Mouse (Mus musculus): ENCODE data around the gene Idua. TPM values are rescaled to one million over a fixed set of nuclear protein-coding genes. Genes with fewer than 3 reads are reported as not detected.

Gene Idua
- polyA plus RNA-seq, 1 experiment from 2014 or later: 12.3 TPM

GRCm38 (mm10) chr5:108675251-108675816 is 15.2 kb downstream of the Idua start, which contains the start of gene Slc26a1:
Slc26a1 (minus strand) TSS chr5:108675569.
- Histone ChIP-seq H3K4me3 (ENCODE audit: low read depth, low read length) (no peak within 1 kb of the TSS), H3K9ac (no peak within 1 kb of the TSS), H3K27ac (ENCODE audit: low read depth) (no peak within 1 kb of the TSS), H3K4me1 (ENCODE audit: insufficient read depth) (0 out of 2 replicates have a peak, but pooled peaks cover 6% of the 10 kb centered on the region), H3K4me2 (no peak within 1 kb of the TSS; the same call in 1 of the 2 replicates), H3K27me3 (ENCODE audit: insufficient read depth, low read length) (no peaks in the 10 kb centered on the region), H3K9me3 (ENCODE audit: low read depth, low read length) (no peaks in the 10 kb centered on the region), H3K36me3 (ENCODE audit: insufficient read depth) (peaks cover 21% of the 10 kb centered on the region)
- ATAC-seq (ENCODE audit: insufficient read depth) (no peak), DNase-seq (no peak)
- TF ChIP-seq CTCF (IDR thresholded peaks at IDR 0.05; ENCODE audit: low read depth): no peak
- 62% methylated on average over 9 of the region's 9 CpGs for WGBS

- 0 out of 2 replicates have a peak, but pooled peaks cover 6% of the 10 kb centered on the region for H3K4me1 ChIP-seq (ENCODE audit: insufficient read depth)
- H3K4me2 ChIP-seq: peak overlapping the region; percentile 70
- H3K9me3 ChIP-seq (ENCODE audit: low read depth, low read length): no peaks in the 10 kb centered on the region
- peaks cover 11% of the 10 kb centered on the region for H3K36me3 ChIP-seq (ENCODE audit: insufficient read depth)
- peak; percentile 55; the same call in 1 of the 2 replicates for ATAC-seq (ENCODE audit: insufficient read depth)
- peak; percentile 26 for DNase-seq
- 13% methylated on average over 5 of the region's 5 CpGs for WGBS
- TF ChIP-seq CTCF (IDR thresholded peaks at IDR 0.05; ENCODE audit: low read depth): 0 out of 2 replicates have a peak, but pooled peaks have one; percentile 14
- peak overlapping the region; percentile 52 for H3K9ac ChIP-seq
- no peaks in the 10 kb centered on the region for H3K27me3 ChIP-seq (ENCODE audit: insufficient read depth, low read length)
- peak overlapping the region; percentile 83 for H3K27ac ChIP-seq (ENCODE audit: low read depth)
- H3K4me3 ChIP-seq (ENCODE audit: low read depth, low read length): peak overlapping the region; percentile 30
These were observed 16.8 kb downstream of the Idua start for GRCm38 (mm10) chr5:108676772-108677498.

- Histone ChIP-seq H3K27me3 (ENCODE audit: insufficient read depth, low read length) (no peaks in the 10 kb centered on the region), H3K27ac (ENCODE audit: low read depth) (peak overlapping the region; percentile 83), H3K36me3 (ENCODE audit: insufficient read depth) (peaks cover 4% of the 10 kb centered on the region; the same call in 1 of the 2 replicates), H3K9me3 (ENCODE audit: low read depth, low read length) (no peaks in the 10 kb centered on the region), H3K9ac (peak overlapping the region; percentile 52), H3K4me2 (peak overlapping the region; percentile 70), H3K4me1 (ENCODE audit: insufficient read depth) (0 out of 2 replicates have a peak, but pooled peaks cover 6% of the 10 kb centered on the region), H3K4me3 (ENCODE audit: low read depth, low read length) (peak overlapping the region; percentile 30)
- ATAC-seq (ENCODE audit: insufficient read depth) (peak; percentile 88), DNase-seq (peak; percentile 81)
- WGBS: 3% methylated on average over 25 of the region's 25 CpGs
- no peak for TF ChIP-seq CTCF (IDR thresholded peaks at IDR 0.05; ENCODE audit: low read depth)
These were observed 17.6 kb downstream of the Idua start for GRCm38 (mm10) chr5:108677605-108678295.

- H3K27me3 ChIP-seq (ENCODE audit: insufficient read depth, low read length): no peaks in the 10 kb centered on the region
- H3K4me3 ChIP-seq (ENCODE audit: low read depth, low read length): no peak overlapping the region
- WGBS: 86% methylated on average over 6 of the region's 6 CpGs
- no peaks in the 10 kb centered on the region for H3K9me3 ChIP-seq (ENCODE audit: low read depth, low read length)
- H3K4me2 ChIP-seq: no peak overlapping the region
- 0 out of 2 replicates have a peak, but pooled peaks cover 6% of the 10 kb centered on the region for H3K4me1 ChIP-seq (ENCODE audit: insufficient read depth)
- H3K36me3 ChIP-seq (ENCODE audit: insufficient read depth): 0 out of 2 replicates have a peak, but pooled peaks cover 5% of the 10 kb centered on the region
- DNase-seq (no peak), ATAC-seq (ENCODE audit: insufficient read depth) (no peak)
- no peak overlapping the region for H3K27ac ChIP-seq (ENCODE audit: low read depth)
- no peak overlapping the region for H3K9ac ChIP-seq
- no peak for TF ChIP-seq CTCF (IDR thresholded peaks at IDR 0.05; ENCODE audit: low read depth)
These were observed 18.2 kb downstream of the Idua start for GRCm38 (mm10) chr5:108678296-108678854.

GRCm38 (mm10) chr5:108679909-108680308 is 19.8 kb downstream of the Idua start:
- no peak overlapping the region for H3K4me2 ChIP-seq
- no peaks in the 10 kb centered on the region for H3K9me3 ChIP-seq (ENCODE audit: low read depth, low read length)
- no peak overlapping the region for H3K9ac ChIP-seq
- H3K4me1 ChIP-seq (ENCODE audit: insufficient read depth): 0 out of 2 replicates have a peak, but pooled peaks cover 6% of the 10 kb centered on the region
- TF ChIP-seq CTCF (IDR thresholded peaks at IDR 0.05; ENCODE audit: low read depth): peak; percentile 44
- H3K4me3 ChIP-seq (ENCODE audit: low read depth, low read length): no peak overlapping the region
- H3K27me3 ChIP-seq (ENCODE audit: insufficient read depth, low read length): no peaks in the 10 kb centered on the region
- WGBS: 47% methylated on average over 3 of the region's 3 CpGs
- DNase-seq: no peak
- H3K27ac ChIP-seq (ENCODE audit: low read depth): no peak overlapping the region
- no peak for ATAC-seq (ENCODE audit: insufficient read depth)
- H3K36me3 ChIP-seq (ENCODE audit: insufficient read depth): 0 out of 2 replicates have a peak, but pooled peaks cover 6% of the 10 kb centered on the region

GRCm38 (mm10) chr5:108680871-108681270 is 20.7 kb downstream of the Idua start:
- Histone ChIP-seq H3K27ac (ENCODE audit: low read depth) (no peak overlapping the region), H3K4me3 (ENCODE audit: low read depth, low read length) (no peak overlapping the region), H3K9ac (no peak overlapping the region), H3K9me3 (ENCODE audit: low read depth, low read length) (no peaks in the 10 kb centered on the region), H3K4me1 (ENCODE audit: insufficient read depth) (0 out of 2 replicates have a peak, but pooled peaks cover 6% of the 10 kb centered on the region), H3K27me3 (ENCODE audit: insufficient read depth, low read length) (no peaks in the 10 kb centered on the region), H3K36me3 (ENCODE audit: insufficient read depth) (0 out of 2 replicates have a peak, but pooled peaks cover 6% of the 10 kb centered on the region), H3K4me2 (no peak overlapping the region)
- 90% methylated on average over 6 of the region's 6 CpGs for WGBS
- TF ChIP-seq CTCF (IDR thresholded peaks at IDR 0.05; ENCODE audit: low read depth): no peak
- DNase-seq (no peak), ATAC-seq (ENCODE audit: insufficient read depth) (no peak)

Measured in lung, embryonic 14.5 days (tissue).